Mouse (Mus musculus) heart, adult 11 months (tissue): ENCODE data around the gene Gm9945.
A peak's percentile ranks its signal among the peaks of the same experiment; 100 is the strongest.

ENCODE experiments used
- DNase-seq: peaks from one replicate; pipeline ENCODE4 v3.0.0; 2022

Gene Gm9945

GRCm38 (mm10) chr11:53495417-53495816, 15.5 kb downstream of the Gm9945 start:
- peak; percentile 94 for DNase-seq

- peak; percentile 94 for DNase-seq
Observed at GRCm38 (mm10) chr11:53496946-53497345, 17.0 kb downstream of the Gm9945 start.

- DNase-seq, result peak; percentile 95
Observed at GRCm38 (mm10) chr11:53500569-53500968, 20.6 kb downstream of the Gm9945 start.

GRCm38 (mm10) chr11:53502039-53502765, 22.2 kb downstream of the Gm9945 start:
- no peak for DNase-seq

- DNase-seq, result no peak
Observed at GRCm38 (mm10) chr11:53503738-53504137, 23.8 kb downstream of the Gm9945 start.

- DNase-seq, result no peak
Observed at GRCm38 (mm10) chr11:53504376-53504775, 24.4 kb downstream of the Gm9945 start.

- DNase-seq, result no peak
Observed at GRCm38 (mm10) chr11:53505026-53505663, 25.2 kb downstream of the Gm9945 start.

- DNase-seq, result peak; percentile 95
Observed at GRCm38 (mm10) chr11:53507098-53507805, 27.3 kb downstream of the Gm9945 start.

GRCm38 (mm10) chr11:53508152-53508551, 28.2 kb downstream of the Gm9945 start:
- peak; percentile 99 for DNase-seq

GRCm38 (mm10) chr11:53508591-53508990, 28.6 kb downstream of the Gm9945 start:
- peak; percentile 95 for DNase-seq

GRCm38 (mm10) chr11:53510351-53510750, 30.4 kb downstream of the Gm9945 start:
- peak; percentile 95 for DNase-seq

- peak; percentile 81 for DNase-seq
Observed at GRCm38 (mm10) chr11:53516775-53517627, 37.0 kb downstream of the Gm9945 start.

- DNase-seq, result no peak
Observed at GRCm38 (mm10) chr11:53518759-53519158, 38.8 kb downstream of the Gm9945 start.

- DNase-seq, result peak; percentile 98
Observed at GRCm38 (mm10) chr11:53519207-53520121, 39.5 kb downstream of the Gm9945 start, which contains the start of gene Sept8. TSS of gene Sept8 (plus strand) at chr11:53519257.

- peak; percentile 99 for DNase-seq
Observed at GRCm38 (mm10) chr11:53520122-53520978, 40.4 kb downstream of the Gm9945 start.

- peak; percentile 94 for DNase-seq
Observed at GRCm38 (mm10) chr11:53521120-53521820, 41.3 kb downstream of the Gm9945 start.

GRCm38 (mm10) chr11:53521821-53522131, 41.8 kb downstream of the Gm9945 start:
- DNase-seq, result peak; percentile 98

- DNase-seq, result peak; percentile 82
Observed at GRCm38 (mm10) chr11:53522362-53522761, 42.4 kb downstream of the Gm9945 start.

- peak; percentile 92 for DNase-seq
Observed at GRCm38 (mm10) chr11:53522930-53523329, 43.0 kb downstream of the Gm9945 start.
